Mouse (Mus musculus) MEL (cell line): Measurements from ENCODE around the gene Pik3ip1. TPM values are rescaled to one million over a fixed set of nuclear protein-coding genes. Genes with fewer than 3 reads are reported as not detected.
A peak's percentile ranks its signal among the peaks of the same experiment; 100 is the strongest.

Experiments
- DNase-seq: peaks from one replicate; pipeline ENCODE4 v3.0.0; 2011; ENCODE audit warnings: low read depth, low spot score
- H3K27ac ChIP-seq: 2 replicates; pipeline ENCODE4 v1.5.1; 2012; ENCODE audit warnings: low read depth, mild to moderate bottlenecking, control low read depth, low read length, moderate library complexity; ENCODE audit not compliant: control insufficient read depth
- H3K27me3 ChIP-seq, 2 experiments: fragments of 150-350 bp in 1 of 2; sonication (generic) in 1 of 2; 2 replicates each; pipeline ENCODE4 v1.6.1; 2012; ENCODE audit warnings: low read length in 2 of 2, mild to moderate bottlenecking in 2 of 2, improper control_type of control experiment in 1 of 2, moderate library complexity in 1 of 2; ENCODE audit not compliant: insufficient read depth in 2 of 2, control insufficient read depth in 1 of 2
- H3K36me3 ChIP-seq, 2 experiments: 2 replicates each; pipeline ENCODE4 v1.6.1; 2012 to 2014; ENCODE audit warnings: low read length in 2 of 2, improper control_type of control experiment in 1 of 2, inconsistent platforms in 1 of 2, mild to moderate bottlenecking in 1 of 2; ENCODE audit not compliant: insufficient read depth in 2 of 2, control insufficient read depth in 1 of 2
- H3K4me1 ChIP-seq, 2 experiments: fragments of 150-350 bp in 1 of 2; sonication (generic) in 1 of 2; 2 replicates each; pipeline ENCODE4 v1.6.1; 2012; ENCODE audit warnings: low read length in 2 of 2, improper control_type of control experiment in 1 of 2, mild to moderate bottlenecking in 1 of 2; ENCODE audit not compliant: insufficient read depth in 2 of 2, control insufficient read depth in 1 of 2
- H3K4me3 ChIP-seq, 2 experiments: fragments of 150-350 bp in 1 of 2; sonication (generic) in 1 of 2; 2 replicates each; pipeline ENCODE4 v1.5.1; 2012; ENCODE audit warnings: low read depth in 2 of 2, low read length in 2 of 2, mild to moderate bottlenecking in 2 of 2, moderate library complexity in 2 of 2, control low read depth in 1 of 2, improper control_type of control experiment in 1 of 2; ENCODE audit not compliant: control insufficient read depth in 1 of 2, insufficient read depth in 1 of 2
- H3K79me2 ChIP-seq: 2 replicates; pipeline ENCODE4 v1.6.1; 2012; ENCODE audit warnings: mild to moderate bottlenecking, low read length, moderate library complexity; ENCODE audit not compliant: control insufficient read depth, poor library complexity, insufficient read depth
- H3K9ac ChIP-seq: 2 replicates; pipeline ENCODE4 v1.6.1; 2012; ENCODE audit warnings: low read depth, mild to moderate bottlenecking, control low read depth, low read length, moderate library complexity; ENCODE audit not compliant: control insufficient read depth, poor library complexity, severe bottlenecking
- H3K9me3 ChIP-seq: fragments of 150-350 bp; sonication (generic); replicated peaks from 2 replicates; pipeline ENCODE4 v1.6.1; 2012; ENCODE audit warnings: mild to moderate bottlenecking, low read length, improper control_type of control experiment, moderate library complexity; ENCODE audit not compliant: insufficient read depth
- CHD1 ChIP-seq: IDR thresholded peaks from 2 replicates; pipeline ENCODE4 v1.6.1; 2012; ENCODE audit warnings: low read depth, mild to moderate bottlenecking, inconsistent platforms, low read length, improper control_type of control experiment
- CTCF ChIP-seq, 3 experiments: IDR thresholded peaks in 2 of 3; conservative IDR thresholded peaks in 1 of 3; 2 replicates each; pipeline ENCODE4 v1.5.1; 2011 to 2012; ENCODE audit warnings: low read length in 3 of 3, low read depth in 2 of 3, mild to moderate bottlenecking in 2 of 3, improper control_type of control experiment in 1 of 3, inconsistent platforms in 1 of 3, mixed read lengths in 1 of 3, moderate library complexity in 1 of 3; ENCODE audit not compliant: control insufficient read depth in 1 of 3, insufficient read depth in 1 of 3, poor library complexity in 1 of 3, severe bottlenecking in 1 of 3
- ELF1 ChIP-seq: IDR thresholded peaks from 2 replicates; pipeline ENCODE4 v1.6.1; 2014; ENCODE audit warnings: low read depth, mild to moderate bottlenecking, inconsistent platforms, low read length, improper control_type of control experiment, moderate library complexity
- GATA1 ChIP-seq: IDR thresholded peaks from 2 replicates; pipeline ENCODE4 v1.6.1; 2011; ENCODE audit warnings: low read depth, low read length, improper control_type of control experiment
- MAFK ChIP-seq: IDR thresholded peaks from 2 replicates; pipeline ENCODE4 v1.6.1; 2011; ENCODE audit warnings: low read depth, mild to moderate bottlenecking, low read length, improper control_type of control experiment, borderline replicate concordance
- MAX ChIP-seq: IDR thresholded peaks from 2 replicates; pipeline ENCODE4 v1.6.1; 2011; ENCODE audit warnings: low read length, improper control_type of control experiment
- NELFE ChIP-seq: IDR thresholded peaks from 2 replicates; pipeline ENCODE4 v1.6.1; 2011; ENCODE audit warnings: low read depth, low read length, improper control_type of control experiment
- POLR2A ChIP-seq, 2 experiments: IDR thresholded peaks; 2 replicates each; pipeline ENCODE4 v1.6.1; 2011 to 2012; ENCODE audit warnings: low read length in 2 of 2, mild to moderate bottlenecking in 2 of 2, control low read depth in 1 of 2, improper control_type of control experiment in 1 of 2, low read depth in 1 of 2, moderate library complexity in 1 of 2; ENCODE audit not compliant: control insufficient read depth in 1 of 2, insufficient read depth in 1 of 2, poor library complexity in 1 of 2
- RAD21 ChIP-seq: IDR thresholded peaks from 2 replicates; pipeline ENCODE4 v1.6.1; 2011; ENCODE audit warnings: mild to moderate bottlenecking, low read depth, low read length, improper control_type of control experiment
- RCOR1 ChIP-seq: IDR thresholded peaks from 2 replicates; pipeline ENCODE4 v1.6.1; 2012; ENCODE audit warnings: low read depth, mild to moderate bottlenecking, inconsistent platforms, low read length, improper control_type of control experiment
- SIN3A ChIP-seq: IDR thresholded peaks from 2 replicates; pipeline ENCODE4 v1.6.1; 2012; ENCODE audit warnings: low read length, improper control_type of control experiment, inconsistent platforms
- SMC3 ChIP-seq: IDR thresholded peaks from 2 replicates; pipeline ENCODE4 v1.6.1; 2011; ENCODE audit warnings: low read depth, low read length, improper control_type of control experiment
- TAL1 ChIP-seq: IDR thresholded peaks from 2 replicates; pipeline ENCODE4 v1.6.1; 2012; ENCODE audit warnings: mild to moderate bottlenecking, inconsistent platforms, low read length, moderate library complexity, mixed read lengths
- TBP ChIP-seq: IDR thresholded peaks from 2 replicates; pipeline ENCODE4 v1.8.0; 2011; ENCODE audit warnings: low read depth, low read length, improper control_type of control experiment
- USF2 ChIP-seq, 2 experiments: IDR thresholded peaks; 2 replicates each; pipeline ENCODE4 v1.6.1; 2011 to 2012; ENCODE audit warnings: improper control_type of control experiment in 2 of 2, low read length in 2 of 2, borderline replicate concordance in 1 of 2, inconsistent platforms in 1 of 2, low read depth in 1 of 2, mild to moderate bottlenecking in 1 of 2; ENCODE audit not compliant: insufficient read depth in 1 of 2
- ZC3H11A ChIP-seq: IDR thresholded peaks from 2 replicates; pipeline ENCODE4 v1.6.1; 2012; ENCODE audit warnings: low read depth, mild to moderate bottlenecking, inconsistent platforms, low read length, improper control_type of control experiment
- polyA plus RNA-seq, 2 experiments: library from polyadenylated mRNA; stranded (reverse) in 1 of 2; unstranded in 1 of 2; fragments of >175 nt in 1 of 2; fragments of >200 nt in 1 of 2; gene quantifications; 2 replicates each; pipeline versions ENCODE4 v1.2.1 to v1.2.4; 2012; ENCODE audit warnings: low replicate concordance in 2 of 2, low read depth in 1 of 2; ENCODE audit not compliant: insufficient read length in 2 of 2, insufficient read depth in 1 of 2, missing spikeins in 1 of 2
- total RNA-seq: library from RNA; depleted of rRNA; stranded (reverse); fragments of 300-350 nt; gene quantifications from 2 replicates; pipeline ENCODE4 v1.2.3, GENCODE M21; 2012

Gene Pik3ip1
- total and polyA plus RNA-seq, 3 experiments, result 1.7 to 2.7 TPM; not detected in 1

- H3K27me3 ChIP-seq, result no peaks in the 10 kb centered on the region
- no peaks in the 10 kb centered on the region for H3K9me3 ChIP-seq
- H3K4me1 ChIP-seq, result peaks cover 0 to 9% of the 10 kb centered on the region in 2 experiments; a peak in 3 of 4 replicates
- peak; percentile 88 for TF ChIP-seq SMC3
- peak; percentile 84 for TF ChIP-seq RAD21
- peak; percentile 72 for TF ChIP-seq ZC3H11A
- peak; percentile 93 to 98 (median 94) for TF ChIP-seq CTCF (IDR thresholded peaks at IDR 0.05 in 2 of 3, conservative IDR thresholded peaks at IDR 0.05 in 1 of 3; ENCODE audit: control insufficient read depth in 1 of 3, insufficient read depth in 1 of 3, low read depth in 2 of 3, low read length in 3 of 3, poor library complexity in 1 of 3, severe bottlenecking in 1 of 3)
- TF ChIP-seq GATA1, result no peak
- no peak for TF ChIP-seq ELF1
- TF ChIP-seq, all 39 proteins: peak for 4
- no peak overlapping the region for H3K4me3 ChIP-seq
- H3K27ac ChIP-seq, result no peak overlapping the region
- H3K9ac ChIP-seq, result no peak overlapping the region
- DNase-seq, result peak; percentile 89
- peaks cover 2 to 7% of the 10 kb centered on the region in 2 experiments; a peak in 3 of 4 replicates for H3K36me3 ChIP-seq
- H3K79me2 ChIP-seq, result no peaks in the 10 kb centered on the region
These were observed 17.1 kb downstream of the Pik3ip1 start for GRCm38 (mm10) chr11:3347091-3347834.

- no peak for DNase-seq
- Histone ChIP-seq H3K79me2 (no peaks in the 10 kb centered on the region), H3K27me3 (no peaks in the 10 kb centered on the region), H3K4me1 (peaks cover 0 to 9% of the 10 kb centered on the region in 2 experiments; a peak in 3 of 4 replicates), H3K9me3 (no peaks in the 10 kb centered on the region), H3K36me3 (peaks cover 2 to 7% of the 10 kb centered on the region in 2 experiments; a peak in 3 of 4 replicates), H3K9ac (no peak overlapping the region), H3K4me3 (no peak overlapping the region), H3K27ac (no peak overlapping the region)
- no peak for TF ChIP-seq ZC3H11A
- no peak for TF ChIP-seq NELFE
- TF ChIP-seq SIN3A, result no peak
- no peak for TF ChIP-seq SMC3
- TF ChIP-seq TBP, result no peak
- TF ChIP-seq RCOR1, result no peak
- TF ChIP-seq CHD1, result no peak
- TF ChIP-seq TAL1, result no peak
- TF ChIP-seq MAFK, result no peak
- no peak for TF ChIP-seq USF2 (IDR thresholded peaks at IDR 0.05; ENCODE audit: borderline replicate concordance in 1 of 2, insufficient read depth in 1 of 2, low read depth in 1 of 2, low read length in 2 of 2)
- no peak for TF ChIP-seq MAX
- TF ChIP-seq POLR2A (IDR thresholded peaks at IDR 0.05; ENCODE audit: control insufficient read depth in 1 of 2, insufficient read depth in 1 of 2, low read depth in 1 of 2, low read length in 2 of 2, poor library complexity in 1 of 2), result no peak
These were observed 17.6 kb downstream of the Pik3ip1 start for GRCm38 (mm10) chr11:3347835-3348195.
